Mouse (Mus musculus): ENCODE measurements at regions not wholly inside any gene's neighbourhood (a gene's known extent, or its start where the extent isn't known, plus 50 kb on each side); places are given as distances from the start of the nearest gene placed in this dataset.

DNA sequence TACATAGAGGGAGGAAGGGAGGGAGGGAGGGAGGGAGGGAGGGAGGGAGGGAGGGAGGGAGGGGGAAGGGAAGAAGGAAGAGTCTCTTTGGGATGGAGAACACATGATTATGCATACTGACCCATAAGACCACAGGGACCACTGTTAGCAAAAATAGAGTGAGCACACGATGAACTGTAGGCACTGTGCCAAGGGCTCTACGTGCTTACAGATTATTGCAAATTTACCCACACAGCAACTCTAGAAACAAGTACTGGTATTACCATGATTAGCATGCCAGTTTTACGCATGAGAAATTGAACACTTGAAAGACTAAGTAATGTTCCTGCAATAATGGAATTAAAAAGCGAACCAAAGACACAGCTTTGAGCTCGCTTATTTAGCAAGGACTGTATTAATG, 117.7 kb upstream of the Slc44a1 start:
- no peak for ATAC-seq (replicated peaks; ENCODE audit: poor library complexity, severe bottlenecking)

DNA sequence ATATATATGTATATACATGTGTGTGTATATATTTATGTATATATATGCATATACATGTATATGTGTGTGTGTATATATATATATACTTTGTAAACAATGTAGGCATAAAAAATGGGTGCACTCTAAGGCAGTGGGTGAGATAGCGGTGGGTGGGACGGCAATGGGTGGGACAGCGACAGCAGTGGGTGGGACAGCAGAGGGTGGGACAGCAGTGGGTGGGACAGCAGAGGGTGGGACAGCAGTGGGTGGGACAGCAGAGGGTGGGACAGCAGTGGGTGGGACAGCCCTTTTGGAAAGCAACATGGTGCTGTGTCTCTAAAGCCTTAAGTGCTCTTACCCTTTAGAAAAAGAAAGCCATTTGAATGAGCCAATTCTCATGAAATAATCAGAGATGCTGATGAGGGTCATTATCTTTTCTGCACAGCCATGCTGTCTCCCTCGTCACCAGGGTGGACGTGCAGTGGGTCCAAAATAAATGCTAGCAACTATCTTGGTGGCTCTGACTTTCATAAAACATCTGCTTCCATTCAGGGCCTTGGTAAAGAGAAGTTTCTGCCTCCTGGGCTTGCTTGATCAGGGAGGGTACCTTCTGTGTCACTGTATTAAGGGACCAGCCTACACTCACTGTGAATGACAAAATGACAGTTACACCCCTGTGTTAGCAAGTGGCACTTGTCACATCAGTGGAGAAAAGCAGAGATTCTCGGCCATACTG, 119.3 kb upstream of the Slc44a1 start:
- no peak for ATAC-seq (replicated peaks; ENCODE audit: poor library complexity, severe bottlenecking)

DNA sequence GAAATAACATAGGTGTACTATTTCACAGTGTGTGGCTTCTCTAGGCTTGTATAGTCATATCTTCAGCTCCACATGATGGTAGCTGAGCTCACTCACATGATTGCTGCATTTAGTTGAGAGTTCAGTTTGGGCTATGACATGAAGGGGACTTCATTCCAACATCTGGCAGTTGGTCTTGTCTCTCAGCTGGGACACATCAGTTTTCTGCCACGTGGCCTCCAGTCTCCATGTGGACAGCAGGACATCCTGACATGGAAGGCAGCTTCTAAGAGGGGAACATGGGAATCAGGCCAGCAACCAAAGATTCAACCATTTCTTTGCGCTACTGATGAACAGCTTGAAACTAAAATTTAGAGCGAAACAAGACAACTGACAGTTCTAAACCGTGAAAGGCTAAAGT, 121.2 kb upstream of the Slc44a1 start:
- ATAC-seq (replicated peaks; ENCODE audit: poor library complexity, severe bottlenecking) = no peak

DNA sequence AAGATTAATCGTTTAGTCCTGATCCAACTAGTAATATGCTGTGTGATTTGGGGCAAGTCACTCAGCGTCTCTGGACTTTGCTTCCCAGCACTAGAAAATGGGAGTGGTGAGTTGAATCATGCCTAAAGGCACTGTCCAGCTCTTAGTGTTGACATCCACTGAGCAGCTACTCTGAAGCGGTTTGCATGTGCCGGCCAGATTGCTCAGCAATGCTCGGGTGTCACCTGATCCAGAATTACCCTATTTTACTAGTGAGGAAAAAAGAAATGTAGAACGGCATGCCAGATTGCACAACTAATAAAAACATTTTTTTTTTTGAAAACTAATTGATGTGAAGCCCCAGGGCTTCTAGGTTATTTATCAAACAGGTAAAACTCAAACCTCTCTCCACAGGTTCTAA, 122.0 kb upstream of the Slc44a1 start:
- no peak for ATAC-seq (replicated peaks; ENCODE audit: poor library complexity, severe bottlenecking)

DNA sequence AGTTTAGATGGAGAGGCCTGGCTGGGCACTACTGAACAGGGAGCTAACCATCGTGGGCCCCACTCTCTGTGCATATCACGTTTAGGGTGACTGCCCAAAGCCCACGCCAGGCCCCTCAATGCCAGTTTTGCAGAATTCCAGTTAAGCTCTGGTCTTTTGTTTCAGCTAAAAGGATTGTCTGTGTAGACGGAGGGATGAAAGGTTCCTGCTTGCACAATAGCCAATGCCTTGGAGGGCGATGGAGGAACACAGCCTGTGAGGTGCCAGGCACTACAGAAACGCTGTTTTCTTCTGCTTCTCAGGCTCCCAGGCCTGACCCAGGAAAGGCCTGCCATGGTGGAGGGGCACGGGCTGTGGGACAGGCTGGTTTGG, 122.8 kb upstream of the Slc44a1 start:
- ATAC-seq (replicated peaks; ENCODE audit: poor library complexity, severe bottlenecking) = no peak

DNA sequence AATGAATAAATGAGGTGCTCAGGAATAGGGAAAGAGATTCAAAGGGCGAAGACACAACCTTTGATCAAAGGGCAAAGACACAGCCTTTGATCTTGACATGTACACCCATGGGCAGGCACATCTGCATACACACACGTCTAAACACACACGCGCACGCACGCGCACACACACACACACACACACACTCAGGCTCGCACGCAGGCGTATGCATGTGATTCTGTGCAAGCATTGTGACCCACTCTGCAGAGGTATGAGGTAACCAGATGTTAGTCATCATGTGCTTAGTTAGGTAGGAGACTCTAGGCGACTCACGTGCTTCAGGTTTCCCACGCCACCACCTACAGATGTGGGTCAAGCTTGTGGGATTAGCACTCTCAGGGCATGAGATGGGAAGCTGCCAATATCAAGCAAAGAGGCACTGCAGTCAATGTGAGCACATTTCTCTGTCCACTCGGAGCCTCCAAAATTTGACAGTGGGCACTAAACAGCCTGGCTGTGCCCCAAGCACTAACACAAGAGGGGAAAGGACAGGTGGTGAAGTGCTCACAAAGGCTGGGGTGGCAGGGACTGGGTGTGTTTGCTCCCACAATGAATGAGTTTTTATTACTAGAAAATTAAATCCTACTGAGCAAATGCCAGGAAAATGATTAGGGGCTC, 123.3 kb upstream of the Slc44a1 start:
- ATAC-seq (replicated peaks; ENCODE audit: poor library complexity, severe bottlenecking) = no peak

DNA sequence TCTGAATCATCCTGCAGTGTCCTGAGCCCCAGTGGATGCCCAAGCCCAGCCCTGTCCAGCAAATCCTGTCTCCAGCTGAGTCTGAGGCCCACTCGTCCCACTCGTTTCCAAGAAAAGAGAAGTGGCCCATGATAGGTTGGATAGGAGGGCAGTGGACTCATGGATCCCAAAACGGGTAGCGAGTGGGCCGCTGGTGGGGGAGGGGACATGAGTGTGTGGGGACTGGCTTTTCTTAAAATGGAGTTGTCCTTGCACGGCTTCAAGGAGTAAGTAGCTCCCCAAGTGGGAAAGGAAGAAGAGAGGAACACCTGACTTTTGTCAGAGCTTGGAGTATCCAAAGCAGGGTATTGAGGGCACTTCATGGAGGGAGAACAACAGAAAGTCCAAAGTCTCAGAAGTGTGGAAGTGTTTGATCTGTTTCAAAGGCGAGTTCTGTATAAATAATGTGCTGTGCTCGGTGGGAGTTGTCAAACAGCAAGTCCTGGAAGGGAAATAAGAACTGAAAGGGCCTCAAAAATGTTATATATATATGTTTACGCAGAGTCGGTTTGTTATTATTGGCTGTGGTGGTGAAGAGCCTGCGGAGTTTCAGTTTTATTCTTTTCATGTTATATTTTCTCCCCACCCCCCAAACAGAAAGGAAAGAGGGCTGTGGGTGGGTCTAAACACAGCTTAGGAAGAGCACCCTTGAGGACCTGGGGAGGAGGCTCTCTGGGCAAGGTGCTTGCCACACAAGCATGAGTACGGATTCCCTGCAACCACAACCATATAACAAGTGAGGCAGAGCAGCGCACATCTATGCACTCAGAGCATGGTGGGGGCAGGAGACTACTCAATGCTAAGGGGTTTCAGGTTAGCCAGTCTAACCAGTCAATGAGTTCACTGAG, 124.1 kb upstream of the Slc44a1 start:
- ATAC-seq (replicated peaks; ENCODE audit: poor library complexity, severe bottlenecking) = no peak

DNA sequence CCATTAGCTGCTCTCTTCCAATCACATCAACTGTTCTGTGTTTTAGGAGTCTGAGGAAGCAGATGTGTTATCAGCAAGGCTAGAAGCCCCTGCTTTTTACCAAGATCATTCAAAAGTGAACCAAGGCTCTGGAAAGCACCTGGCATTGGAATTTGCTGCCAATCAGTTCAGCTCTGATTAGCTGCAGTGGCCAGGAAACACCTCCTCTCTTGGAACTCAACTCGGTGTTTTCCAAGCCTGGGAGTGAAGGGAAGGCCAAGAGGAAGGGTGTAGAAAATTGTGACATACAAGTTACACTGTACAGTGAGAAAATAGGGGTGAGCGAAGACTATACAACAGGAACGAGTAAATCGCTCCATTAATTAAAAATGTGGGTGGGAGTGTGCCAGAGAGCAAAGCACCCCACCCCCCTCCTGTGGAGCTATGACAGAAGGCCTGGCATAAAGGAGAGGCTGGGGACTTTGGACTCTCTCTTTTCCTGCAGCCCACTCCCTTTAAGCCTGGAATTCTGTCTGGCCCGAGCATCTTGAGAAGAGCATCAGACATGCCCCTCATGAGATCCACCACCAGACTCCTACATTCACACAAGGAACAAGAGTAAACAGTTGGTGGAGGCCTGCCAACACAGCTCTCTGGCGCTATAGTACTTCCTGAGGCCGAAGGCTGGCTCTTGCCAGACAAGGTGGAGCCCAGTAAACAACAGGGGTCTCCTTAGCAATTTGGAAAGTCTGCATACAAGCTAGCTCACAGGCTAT, 124.9 kb upstream of the Slc44a1 start:
- ATAC-seq (replicated peaks; ENCODE audit: poor library complexity, severe bottlenecking) = no peak

DNA sequence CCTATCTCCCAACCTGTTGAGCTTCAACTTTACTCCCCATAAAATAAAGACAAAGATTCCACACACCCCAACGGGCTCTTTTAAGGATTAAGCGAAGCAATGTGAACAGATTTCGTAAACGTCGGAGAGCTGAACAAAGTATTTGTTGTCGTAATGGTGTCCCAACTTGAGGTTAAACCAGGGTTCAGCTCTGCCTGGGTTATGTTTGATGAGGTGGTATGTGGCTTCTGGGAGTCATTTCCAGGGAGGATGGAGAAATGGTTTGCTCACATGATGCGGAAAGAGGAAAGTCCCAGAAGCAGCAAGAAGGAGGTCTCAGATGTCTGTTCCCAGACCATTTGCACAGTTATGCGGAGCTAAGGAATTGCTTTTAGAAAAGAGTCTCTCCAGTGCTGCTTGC, 126.1 kb upstream of the Slc44a1 start:
- no peak for ATAC-seq (replicated peaks; ENCODE audit: poor library complexity, severe bottlenecking)

DNA sequence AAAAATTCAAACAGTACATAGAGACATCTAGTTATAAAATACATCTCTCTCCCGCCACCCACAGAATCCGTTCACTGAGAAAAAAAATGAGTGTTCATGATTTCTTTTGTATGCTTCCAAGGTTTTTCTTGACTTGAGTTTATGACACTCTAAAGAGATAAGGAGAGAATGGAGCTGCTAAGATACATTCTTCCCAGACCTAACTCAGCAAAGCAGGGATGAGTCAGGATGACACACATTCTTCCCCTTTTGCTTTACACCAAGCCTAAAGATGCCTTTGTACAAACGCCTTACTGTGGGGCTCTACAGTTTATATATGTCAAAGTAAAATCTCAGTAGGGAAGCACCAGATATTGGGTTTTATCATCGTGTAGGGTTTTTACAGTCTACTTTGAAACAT, 133.1 kb upstream of the Slc44a1 start:
- ATAC-seq (replicated peaks; ENCODE audit: poor library complexity, severe bottlenecking) = no peak

DNA sequence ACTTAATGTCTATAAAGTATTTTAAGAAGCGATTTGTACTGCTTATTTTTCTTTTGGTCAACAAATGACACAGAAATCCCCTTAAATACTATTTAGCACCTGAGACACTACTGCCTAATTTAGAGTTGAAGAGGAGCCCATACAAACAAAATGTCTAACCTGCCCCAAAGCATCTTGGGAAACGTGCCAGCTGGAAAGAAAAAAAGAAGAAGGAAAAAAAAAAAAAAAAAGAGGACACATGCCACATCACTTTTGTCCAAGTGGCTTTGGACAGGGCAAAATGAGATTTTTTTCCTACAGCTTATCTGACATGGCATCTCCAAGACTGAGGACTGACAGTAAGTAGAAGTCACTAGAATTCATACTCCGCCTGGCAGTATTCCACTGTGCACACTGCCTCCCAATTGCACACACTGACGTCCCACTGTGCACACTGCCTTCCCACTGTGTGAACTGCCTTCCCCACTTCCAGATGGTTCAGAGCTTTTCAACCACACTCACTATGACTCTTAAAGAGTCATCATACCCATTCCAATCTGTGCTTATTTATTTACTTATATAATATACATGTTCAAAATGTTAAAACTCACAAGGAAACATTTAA, 135.3 kb upstream of the Slc44a1 start:
- no peak for ATAC-seq (replicated peaks; ENCODE audit: poor library complexity, severe bottlenecking)

DNA sequence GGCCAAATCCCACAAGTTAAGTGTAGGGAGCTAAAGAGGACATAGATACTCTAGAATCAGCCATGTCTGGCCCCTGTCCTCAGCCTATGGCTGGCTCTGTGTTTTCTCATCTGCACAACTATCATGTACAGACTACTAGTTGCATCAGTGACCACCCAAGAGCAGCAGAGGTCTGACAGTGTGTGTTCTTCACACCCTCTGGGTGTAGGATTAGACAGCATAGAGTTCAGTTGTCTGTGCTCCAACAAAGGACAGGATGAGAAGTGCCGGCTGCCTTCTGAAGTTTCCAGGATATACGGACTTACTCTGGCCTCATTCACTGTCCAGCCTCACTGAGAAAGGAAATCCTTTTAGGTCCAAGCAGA, 135.9 kb upstream of the Slc44a1 start:
- no peak for ATAC-seq (replicated peaks; ENCODE audit: poor library complexity, severe bottlenecking)

DNA sequence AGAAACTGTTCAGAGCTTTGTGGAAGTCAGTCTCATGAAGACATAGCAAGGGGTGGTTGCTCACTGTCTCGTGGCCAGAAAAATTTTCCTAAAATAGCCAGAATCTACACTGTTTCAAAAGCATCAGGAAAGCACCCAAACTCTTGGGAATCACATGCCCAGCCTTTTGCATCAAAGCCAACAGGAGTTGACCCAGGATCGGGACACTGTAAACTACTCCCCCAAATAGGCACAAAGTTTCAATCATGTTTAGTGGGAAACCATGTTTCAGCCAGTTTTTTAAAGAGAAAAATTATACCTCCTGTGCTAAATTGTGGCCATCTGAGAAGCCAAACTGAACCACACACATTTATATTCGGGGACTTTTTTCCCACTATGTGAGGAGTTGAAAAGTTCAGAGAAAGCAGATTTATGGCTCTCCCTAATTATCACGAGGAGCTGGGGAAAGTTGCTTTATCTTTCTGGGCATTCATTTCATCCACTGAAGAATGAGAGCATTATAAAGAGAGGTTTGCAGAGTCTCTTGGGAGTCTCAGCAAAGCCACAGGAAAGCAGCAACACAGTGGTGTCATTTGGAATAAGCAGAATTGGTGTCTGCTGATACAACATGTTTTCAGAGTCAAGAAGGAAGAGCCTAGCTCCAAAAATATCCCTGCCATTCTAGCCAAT, 136.5 kb upstream of the Slc44a1 start:
- no peak for ATAC-seq (replicated peaks; ENCODE audit: poor library complexity, severe bottlenecking)

DNA sequence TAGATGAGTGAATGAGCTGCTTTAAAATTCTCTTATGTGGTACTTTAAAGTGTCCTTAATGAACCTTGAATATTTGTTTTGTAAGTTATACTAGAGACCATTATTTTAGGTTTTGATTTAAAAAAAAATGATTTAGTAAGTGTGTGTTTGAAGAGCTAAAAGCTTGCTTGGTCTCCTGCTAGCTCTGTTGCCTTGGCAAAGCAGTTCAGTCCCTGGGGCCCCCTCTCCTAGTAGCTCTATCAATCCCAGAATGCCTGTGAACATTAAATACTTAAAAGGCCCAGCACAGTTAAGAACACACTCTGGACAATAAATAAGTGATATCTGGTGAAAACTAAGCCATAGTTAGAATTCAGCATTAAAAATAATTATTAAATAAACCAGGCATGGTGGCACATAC, 138.3 kb upstream of the Abca1 start:
- no peak for ATAC-seq (replicated peaks; ENCODE audit: poor library complexity, severe bottlenecking)

DNA sequence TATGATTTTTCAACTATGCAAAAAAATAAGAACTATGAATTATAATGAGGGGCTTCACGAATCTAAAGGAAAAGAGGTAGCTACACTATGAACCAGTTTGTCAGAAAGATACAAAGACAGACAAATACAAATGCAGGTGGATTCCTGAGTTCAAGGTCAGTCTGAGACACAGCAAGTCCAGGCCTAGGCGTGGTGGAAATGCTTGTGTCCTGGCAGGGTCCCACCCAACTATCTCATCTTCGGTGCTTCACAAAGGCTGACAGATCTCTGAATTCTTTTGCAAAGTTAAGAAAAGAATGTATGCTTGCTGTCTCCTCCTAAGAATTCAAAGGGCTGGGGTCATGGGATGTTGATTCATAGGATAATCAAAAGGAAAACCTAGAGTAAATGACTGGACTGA, 132.9 kb upstream of the Abca1 start:
- ATAC-seq (replicated peaks; ENCODE audit: poor library complexity, severe bottlenecking) = no peak

DNA sequence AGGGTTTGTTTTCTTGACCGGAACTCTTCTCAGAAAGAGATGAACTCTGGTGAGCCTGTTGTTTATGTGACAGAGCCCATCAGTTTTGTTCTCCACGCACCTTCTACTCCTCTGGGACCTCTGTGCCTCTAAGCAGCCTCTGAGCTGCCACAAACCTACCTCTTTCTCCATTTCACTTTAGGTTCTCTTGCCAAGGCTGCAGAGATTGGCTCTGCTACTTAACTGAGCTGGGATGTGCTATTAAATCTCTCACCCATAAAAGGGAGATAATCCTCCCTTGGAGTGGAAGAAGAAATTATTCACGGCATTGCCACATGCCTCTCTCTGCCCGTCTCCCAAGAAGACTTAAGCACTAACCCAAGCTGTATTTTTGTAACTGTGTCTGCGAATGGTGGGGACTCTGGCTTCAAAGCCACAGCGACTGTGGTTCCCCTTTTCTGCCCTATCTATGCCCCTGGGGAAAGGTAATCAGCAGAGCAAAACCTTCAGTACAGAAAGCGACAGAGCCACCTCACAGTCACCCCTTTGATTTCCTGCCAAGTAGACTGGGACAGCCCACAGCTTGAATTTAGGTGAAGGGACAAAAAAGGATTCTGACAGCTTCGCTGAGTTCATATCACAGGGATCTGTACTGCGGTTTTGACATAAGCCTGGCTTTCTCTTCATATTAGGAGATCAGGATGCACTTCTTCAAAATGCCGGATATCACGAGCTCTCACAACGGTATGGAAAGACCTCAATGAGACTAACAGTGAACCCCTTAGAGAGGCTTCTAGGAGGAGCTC, 118.2 kb upstream of the Abca1 start:
- ATAC-seq (replicated peaks; ENCODE audit: poor library complexity, severe bottlenecking) = peak; percentile 93

DNA sequence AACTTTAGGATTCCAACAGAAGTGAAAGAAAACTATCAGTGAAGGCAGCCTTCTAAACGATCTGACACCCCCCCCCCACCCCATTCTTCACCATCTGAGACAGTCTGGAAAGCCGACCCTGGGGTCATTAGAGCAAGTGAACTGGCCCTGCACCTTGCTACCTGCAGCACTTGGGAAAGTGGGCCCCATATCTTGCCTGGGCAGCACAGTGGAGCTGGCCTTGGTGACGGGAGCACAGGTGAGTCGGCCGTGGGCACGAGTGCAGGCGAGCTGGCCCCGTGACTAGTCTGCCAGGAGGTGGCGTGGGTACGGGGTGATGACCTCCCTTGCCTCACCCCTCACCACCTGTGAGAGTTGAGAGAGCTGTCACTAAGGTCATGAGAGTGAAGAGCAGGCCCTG, 110.7 kb upstream of the Abca1 start:
- no peak for ATAC-seq (replicated peaks; ENCODE audit: poor library complexity, severe bottlenecking)

DNA sequence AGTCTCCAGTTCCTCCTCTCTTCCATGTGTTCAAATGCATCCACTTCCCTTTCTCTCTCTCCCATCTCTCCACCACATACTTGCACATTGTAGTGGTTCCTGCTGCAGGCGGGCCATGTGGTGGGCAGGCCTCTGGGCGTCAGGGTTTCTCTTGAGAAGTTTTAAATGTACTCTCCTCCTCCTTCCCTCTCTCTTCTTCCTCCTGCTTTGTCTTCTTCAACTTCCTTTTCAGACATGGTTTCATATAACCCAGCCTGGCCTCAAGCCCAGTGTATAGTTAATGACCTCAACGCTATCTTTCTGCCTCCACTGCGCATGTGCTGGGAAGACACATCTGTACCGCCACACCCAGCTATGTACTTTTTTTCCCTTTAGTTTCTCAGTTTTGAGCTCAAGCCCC, 110.3 kb upstream of the Abca1 start:
- peak; percentile 94 for ATAC-seq (replicated peaks; ENCODE audit: poor library complexity, severe bottlenecking)

DNA sequence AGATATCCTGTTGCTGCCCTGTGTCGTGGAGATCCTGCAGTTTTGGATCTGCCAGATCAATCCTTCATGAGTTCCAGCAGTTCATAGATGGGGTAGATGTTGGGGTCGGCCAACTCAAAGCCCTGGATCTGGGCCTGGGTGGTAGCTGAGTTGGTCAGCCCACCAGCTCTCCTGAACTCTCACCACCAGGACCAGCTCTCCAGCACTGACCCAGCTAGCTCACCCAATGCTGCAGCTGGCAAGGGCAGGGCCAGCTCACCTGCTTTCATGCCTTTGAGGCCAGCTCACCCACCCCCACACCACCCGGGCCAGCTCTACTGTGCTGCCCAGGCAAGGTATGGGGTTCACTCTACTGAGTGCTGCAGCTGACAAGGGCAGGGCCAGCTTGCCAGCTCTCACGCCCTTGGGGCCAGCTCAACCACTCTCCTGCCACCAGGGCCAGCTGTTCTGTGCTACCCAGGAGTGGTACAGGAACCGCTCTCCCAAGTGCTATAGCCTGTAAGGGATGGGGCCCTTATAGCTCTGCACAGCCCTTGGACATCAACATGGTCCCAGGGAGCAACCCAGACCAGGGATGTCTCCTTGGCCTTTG, 109.7 kb upstream of the Abca1 start:
- no peak; the same call in 1 of the 2 replicates for ATAC-seq (replicated peaks; ENCODE audit: poor library complexity, severe bottlenecking)
